Mouse (Mus musculus): ENCODE results near the gene Cp. TPM values are rescaled to one million over a fixed set of nuclear protein-coding genes. Genes with fewer than 3 reads are reported as not detected.

Gene Cp
- polyA plus RNA-seq, 2 experiments: 1.3 TPM

- Histone ChIP-seq H3K4me2 (replicated peaks; ENCODE audit: low read depth, low read length, severe bottlenecking) (no peak overlapping the region), H3K4me1 (ENCODE audit: control insufficient read depth, insufficient read depth, low read length) (no peaks in the 10 kb centered on the region)
- WGBS: 71% methylated on average over 3 of the region's 3 CpGs
Measured at GRCm38 (mm10) chr3:19990031-19990430, 33.2 kb downstream of the Cp start.

DNA sequence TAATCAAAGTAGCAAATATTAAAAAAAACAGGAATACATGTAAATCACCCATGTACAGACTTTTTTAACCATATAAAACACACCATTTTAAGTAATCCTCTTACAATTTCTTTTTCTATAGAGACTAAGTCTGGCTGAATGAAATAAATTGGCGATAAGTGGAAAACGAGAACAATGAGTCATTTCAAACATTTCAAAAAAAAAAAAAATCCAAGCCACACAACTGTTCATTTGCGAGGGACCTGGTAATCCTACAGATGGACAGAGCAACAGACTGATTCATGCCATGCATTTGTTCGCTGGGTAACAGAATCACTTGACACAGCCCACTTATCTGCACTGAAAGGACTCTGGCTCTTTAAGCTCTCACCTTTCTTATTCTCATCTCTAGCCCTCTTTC lies 35.5 kb downstream of the Cp start:
- no peaks in the 10 kb centered on the region for H3K9me3 ChIP-seq (ENCODE audit: control insufficient read depth, low read length)
- ATAC-seq (ENCODE audit: low FRiP score, low read depth) (no peak), DNase-seq (ENCODE audit: low spot score) (no peak)
- 80% methylated on average over 4 of the region's 4 CpGs for WGBS
- H3K4me1 ChIP-seq (ENCODE audit: control insufficient read depth, insufficient read depth, low read length): no peaks in the 10 kb centered on the region
- H3K27me3 ChIP-seq (ENCODE audit: control insufficient read depth, insufficient read depth, low read length): no peaks in the 10 kb centered on the region
- no peak overlapping the region for H3K4me2 ChIP-seq (replicated peaks; ENCODE audit: low read depth, low read length, severe bottlenecking)
- H3K4me3 ChIP-seq (replicated peaks; ENCODE audit: low read length): no peak overlapping the region
- no peak overlapping the region for H3K9ac ChIP-seq (ENCODE audit: low read depth, low read length, severe bottlenecking)
- H3K27ac ChIP-seq (replicated peaks; ENCODE audit: low read depth, low read length): no peak overlapping the region
- H3K36me3 ChIP-seq (ENCODE audit: control insufficient read depth, insufficient read depth, low read length): 0 out of 2 replicates have a peak, but pooled peaks cover 5% of the 10 kb centered on the region
- TF ChIP-seq POLR2A (IDR thresholded peaks at IDR 0.05; ENCODE audit: borderline replicate concordance, extremely low read depth, insufficient read depth, insufficient read length): no peak

More at GRCm38 (mm10) chr3:19990031-19990430, 33.2 kb downstream of the Cp start:
- H3K9me3 ChIP-seq (ENCODE audit: control insufficient read depth, low read length): no peaks in the 10 kb centered on the region
- no peak for TF ChIP-seq POLR2A (IDR thresholded peaks at IDR 0.05; ENCODE audit: borderline replicate concordance, extremely low read depth, insufficient read depth, insufficient read length)
- no peaks in the 10 kb centered on the region for H3K27me3 ChIP-seq (ENCODE audit: control insufficient read depth, insufficient read depth, low read length)
- H3K9ac ChIP-seq (ENCODE audit: low read depth, low read length, severe bottlenecking): no peak overlapping the region
- no peaks in the 10 kb centered on the region for H3K36me3 ChIP-seq (ENCODE audit: control insufficient read depth, insufficient read depth, low read length)
- DNase-seq (ENCODE audit: low spot score) (no peak), ATAC-seq (ENCODE audit: low FRiP score, low read depth) (no peak)
- no peak overlapping the region for H3K4me3 ChIP-seq (replicated peaks; ENCODE audit: low read length)
- H3K27ac ChIP-seq (replicated peaks; ENCODE audit: low read depth, low read length): no peak overlapping the region

DNA sequence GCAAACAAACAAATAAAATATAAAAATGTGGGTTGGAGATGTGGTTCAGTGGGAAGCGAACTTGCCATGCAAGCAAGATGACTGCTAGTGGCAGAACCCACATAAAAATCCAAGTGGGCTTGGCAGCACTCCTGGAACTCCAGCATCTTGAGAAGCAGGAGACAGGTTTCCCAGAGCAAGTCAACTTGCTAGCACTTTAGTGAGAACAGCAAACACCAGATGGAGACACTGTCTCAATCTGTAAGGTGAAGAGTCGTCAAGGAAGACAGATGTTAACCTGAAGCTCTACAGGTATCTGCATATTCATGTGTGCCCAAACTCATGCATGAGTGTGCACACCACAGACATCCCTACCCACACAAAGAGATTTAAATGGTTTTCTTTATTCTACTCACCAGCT lies 42.7 kb downstream of the Cp start:
- ATAC-seq (ENCODE audit: low FRiP score, low read depth) (no peak), DNase-seq (ENCODE audit: low spot score) (no peak)
- no peak overlapping the region for H3K4me2 ChIP-seq (replicated peaks; ENCODE audit: low read depth, low read length, severe bottlenecking)
- H3K4me3 ChIP-seq (replicated peaks; ENCODE audit: low read length): no peak overlapping the region
- peaks cover 14% of the 10 kb centered on the region; the same call in 1 of the 2 replicates for H3K36me3 ChIP-seq (ENCODE audit: control insufficient read depth, insufficient read depth, low read length)
- WGBS: 81% methylated on average over 2 of the region's 2 CpGs
- no peaks in the 10 kb centered on the region for H3K4me1 ChIP-seq (ENCODE audit: control insufficient read depth, insufficient read depth, low read length)
- no peaks in the 10 kb centered on the region for H3K27me3 ChIP-seq (ENCODE audit: control insufficient read depth, insufficient read depth, low read length)
- no peak overlapping the region for H3K9ac ChIP-seq (ENCODE audit: low read depth, low read length, severe bottlenecking)
- no peak overlapping the region for H3K27ac ChIP-seq (replicated peaks; ENCODE audit: low read depth, low read length)
- TF ChIP-seq POLR2A (IDR thresholded peaks at IDR 0.05; ENCODE audit: borderline replicate concordance, extremely low read depth, insufficient read depth, insufficient read length): no peak
- H3K9me3 ChIP-seq (ENCODE audit: control insufficient read depth, low read length): no peaks in the 10 kb centered on the region

DNA sequence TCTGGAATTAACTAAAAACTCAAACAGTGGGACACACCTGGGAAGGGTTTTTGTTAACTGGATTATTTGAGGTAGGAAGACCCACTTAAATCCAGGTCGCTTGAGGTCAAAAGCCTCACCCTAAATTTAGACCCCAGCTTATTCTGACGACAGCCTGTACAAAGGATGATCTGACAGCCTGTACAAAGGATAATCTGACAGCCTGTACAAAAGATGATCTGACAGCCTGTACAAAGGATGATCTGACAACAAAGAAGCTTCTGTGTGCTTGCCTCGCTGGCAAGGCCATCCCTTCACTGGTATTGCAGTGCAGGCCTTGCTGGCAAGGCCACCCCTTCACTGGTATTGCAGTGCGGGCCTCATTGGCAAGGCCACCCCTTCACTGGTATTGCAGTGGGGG lies 44.0 kb downstream of the Cp start:
- Histone ChIP-seq H3K9ac (ENCODE audit: low read depth, low read length, severe bottlenecking) (no peak overlapping the region), H3K4me3 (replicated peaks; ENCODE audit: low read length) (no peak overlapping the region), H3K27me3 (ENCODE audit: control insufficient read depth, insufficient read depth, low read length) (no peaks in the 10 kb centered on the region), H3K4me2 (replicated peaks; ENCODE audit: low read depth, low read length, severe bottlenecking) (no peak overlapping the region), H3K4me1 (ENCODE audit: control insufficient read depth, insufficient read depth, low read length) (no peaks in the 10 kb centered on the region), H3K27ac (replicated peaks; ENCODE audit: low read depth, low read length) (no peak overlapping the region), H3K36me3 (ENCODE audit: control insufficient read depth, insufficient read depth, low read length) (peaks cover 14% of the 10 kb centered on the region; the same call in 1 of the 2 replicates), H3K9me3 (ENCODE audit: control insufficient read depth, low read length) (no peaks in the 10 kb centered on the region)
- 89% methylated on average over 4 of the region's 4 CpGs for WGBS
- ATAC-seq (ENCODE audit: low FRiP score, low read depth): no peak
- TF ChIP-seq POLR2A (IDR thresholded peaks at IDR 0.05; ENCODE audit: borderline replicate concordance, extremely low read depth, insufficient read depth, insufficient read length): no peak
- no peak for DNase-seq (ENCODE audit: low spot score)

GRCm38 (mm10) chr3:20002786-20003185 lies 45.9 kb downstream of the Cp start:
- TF ChIP-seq POLR2A (IDR thresholded peaks at IDR 0.05; ENCODE audit: borderline replicate concordance, extremely low read depth, insufficient read depth, insufficient read length): no peak
- Histone ChIP-seq H3K4me1 (ENCODE audit: control insufficient read depth, insufficient read depth, low read length) (no peaks in the 10 kb centered on the region), H3K9me3 (ENCODE audit: control insufficient read depth, low read length) (no peaks in the 10 kb centered on the region), H3K9ac (ENCODE audit: low read depth, low read length, severe bottlenecking) (no peak overlapping the region), H3K36me3 (ENCODE audit: control insufficient read depth, insufficient read depth, low read length) (peaks cover 9% of the 10 kb centered on the region; the same call in 1 of the 2 replicates), H3K4me3 (replicated peaks; ENCODE audit: low read length) (no peak overlapping the region), H3K4me2 (replicated peaks; ENCODE audit: low read depth, low read length, severe bottlenecking) (no peak overlapping the region), H3K27me3 (ENCODE audit: control insufficient read depth, insufficient read depth, low read length) (no peaks in the 10 kb centered on the region), H3K27ac (replicated peaks; ENCODE audit: low read depth, low read length) (no peak overlapping the region)
- DNase-seq (ENCODE audit: low spot score) (no peak), ATAC-seq (ENCODE audit: low FRiP score, low read depth) (no peak)
- WGBS: 78% methylated on average over 5 of the region's 5 CpGs

DNA sequence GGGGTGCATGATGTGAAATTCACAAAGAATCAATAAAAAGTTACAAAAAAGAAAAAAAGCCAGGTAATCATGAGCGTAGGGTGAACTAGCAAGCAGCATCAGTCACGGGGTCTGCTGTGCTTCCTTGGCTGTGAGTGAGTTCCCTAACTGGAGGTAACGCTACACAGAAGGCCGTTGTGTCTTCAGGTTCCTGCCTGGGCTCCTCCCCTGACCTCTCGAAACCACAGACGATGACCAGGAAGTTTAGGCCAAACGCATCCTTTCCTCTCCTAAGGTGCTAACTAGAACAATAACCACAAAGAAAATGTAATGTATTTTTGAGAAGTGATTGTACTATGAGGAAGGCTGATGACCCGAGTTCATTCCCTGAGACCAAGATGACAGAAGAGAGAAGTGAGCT lies 47.6 kb downstream of the Cp start:
- WGBS: 87% methylated on average over 8 of the region's 8 CpGs
- H3K36me3 ChIP-seq (ENCODE audit: control insufficient read depth, insufficient read depth, low read length): peaks cover 9% of the 10 kb centered on the region; the same call in 1 of the 2 replicates
- no peak overlapping the region for H3K9ac ChIP-seq (ENCODE audit: low read depth, low read length, severe bottlenecking)
- H3K27me3 ChIP-seq (ENCODE audit: control insufficient read depth, insufficient read depth, low read length): no peaks in the 10 kb centered on the region
- no peak for TF ChIP-seq POLR2A (IDR thresholded peaks at IDR 0.05; ENCODE audit: borderline replicate concordance, extremely low read depth, insufficient read depth, insufficient read length)
- H3K9me3 ChIP-seq (ENCODE audit: control insufficient read depth, low read length): no peaks in the 10 kb centered on the region
- DNase-seq (ENCODE audit: low spot score) (no peak), ATAC-seq (ENCODE audit: low FRiP score, low read depth) (no peak)
- no peak overlapping the region for H3K4me3 ChIP-seq (replicated peaks; ENCODE audit: low read length)
- no peak overlapping the region for H3K4me2 ChIP-seq (replicated peaks; ENCODE audit: low read depth, low read length, severe bottlenecking)
- no peaks in the 10 kb centered on the region for H3K4me1 ChIP-seq (ENCODE audit: control insufficient read depth, insufficient read depth, low read length)
- no peak overlapping the region for H3K27ac ChIP-seq (replicated peaks; ENCODE audit: low read depth, low read length)
